Mouse (Mus musculus): ENCODE measurements at regions not wholly inside any gene's neighbourhood (a gene's known extent, or its start where the extent isn't known, plus 50 kb on each side); places are given as distances from the start of the nearest gene placed in this dataset.
"Not testable (repeated sequence)": the region's sequence is repeated elsewhere in the genome, so short reads cannot be mapped to it uniquely, and the experiment has no call there.

DNA sequence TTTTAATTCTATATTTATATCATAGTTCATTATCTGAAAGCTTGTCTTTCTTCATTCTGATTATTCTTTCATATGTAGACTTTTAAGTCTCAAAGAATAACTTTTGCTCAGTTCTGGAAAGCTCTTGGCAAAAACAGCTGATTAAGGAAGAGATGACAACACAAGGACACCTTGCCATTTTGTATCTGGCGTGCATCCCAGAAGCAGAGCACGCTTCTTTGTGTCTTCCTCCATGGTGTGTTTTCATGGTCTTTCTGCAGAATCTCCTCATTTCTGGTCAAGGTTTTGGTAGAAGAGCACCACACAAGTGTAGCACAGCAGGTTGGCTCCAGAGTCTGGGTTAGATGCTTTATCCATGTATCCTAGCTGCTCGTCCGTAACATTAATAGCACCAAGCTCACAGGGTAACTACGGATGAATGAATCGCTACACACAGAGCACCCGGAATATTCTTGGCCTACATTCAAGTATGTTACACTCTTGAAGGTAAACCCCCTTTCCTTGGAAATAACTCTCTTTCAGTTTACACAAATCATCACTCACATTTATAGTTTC is 148.9 kb upstream of the Ddhd1 start:
- DNase-seq: peak; percentile 55

DNA sequence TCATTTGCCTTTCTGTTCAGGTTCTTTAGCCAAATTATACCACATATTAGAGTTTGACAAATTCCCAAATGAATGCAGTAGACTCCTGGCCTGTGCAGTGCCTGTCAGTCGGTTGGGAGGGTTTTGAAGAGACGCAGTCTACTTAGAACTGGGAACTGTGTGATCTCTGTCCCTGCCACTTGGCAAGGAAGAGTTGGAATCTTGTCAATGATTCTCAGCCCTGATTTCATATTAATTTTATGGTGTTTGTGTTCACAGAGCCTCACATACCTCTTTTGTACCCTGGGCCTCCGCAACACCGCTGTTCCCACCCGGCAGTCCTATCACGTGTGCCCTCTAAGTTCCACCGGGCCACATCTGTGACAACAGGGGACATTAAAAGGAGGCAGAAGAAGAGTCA is 149.8 kb upstream of the Ddhd1 start:
- DNase-seq: no peak

DNA sequence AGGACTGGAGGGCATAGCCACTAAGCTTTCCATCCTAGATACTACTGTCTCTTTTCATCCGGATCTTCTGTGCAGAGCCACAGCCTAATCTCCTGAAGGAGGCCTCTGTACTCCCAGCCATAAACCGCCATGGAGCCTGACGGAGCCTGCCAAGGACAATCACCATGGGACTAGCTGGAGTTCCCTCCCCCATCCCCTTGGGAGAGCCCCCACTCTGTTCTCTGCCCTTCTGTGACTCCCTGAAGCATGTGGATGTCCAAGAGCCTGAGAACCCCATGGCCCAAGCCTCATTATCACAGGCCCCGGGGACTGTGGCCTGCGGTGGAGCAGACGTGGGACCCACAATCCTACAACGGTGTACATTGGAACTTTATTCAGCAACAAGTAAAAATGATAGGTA is 151.5 kb upstream of the Ddhd1 start:
- no peak for DNase-seq

DNA sequence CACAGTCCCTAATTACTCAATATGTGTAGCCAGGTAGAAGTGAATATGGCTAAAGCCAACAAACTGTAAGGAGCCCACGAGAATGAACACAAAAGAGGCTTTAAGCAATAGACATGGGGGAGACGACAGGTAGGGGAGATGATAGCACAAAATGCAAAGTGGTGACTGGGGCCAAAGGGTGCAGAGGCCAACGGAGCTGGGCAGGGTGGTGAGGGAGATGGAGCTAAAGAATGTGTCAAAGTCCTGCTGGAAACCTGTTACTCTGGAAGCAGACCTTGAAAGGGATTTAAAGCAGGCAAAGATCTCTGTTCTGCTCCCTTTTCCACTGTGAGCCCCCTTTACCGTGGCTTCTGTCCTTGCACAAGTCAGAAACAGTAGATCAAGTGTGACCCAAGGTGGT is 152.2 kb upstream of the Ddhd1 start:
- no peak for DNase-seq

DNA sequence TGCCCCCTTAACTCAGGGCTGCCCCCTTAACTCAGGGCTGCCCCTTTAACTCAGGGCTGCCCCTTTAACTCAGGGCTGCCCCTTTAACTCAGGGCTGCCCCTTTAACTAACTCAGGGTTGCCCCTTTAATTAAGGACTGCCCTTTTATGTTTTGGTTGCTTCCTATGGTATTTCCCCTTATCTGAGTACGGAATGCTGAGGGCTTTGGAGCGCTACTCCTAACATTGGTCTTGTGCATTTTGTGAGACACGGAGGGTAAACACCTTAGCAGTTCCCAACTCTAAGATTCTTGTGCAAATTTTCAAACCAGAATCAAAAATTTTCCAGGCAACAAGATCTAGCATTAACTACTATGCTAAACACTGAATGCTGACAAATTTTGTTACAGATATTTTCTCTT is 152.7 kb upstream of the Ddhd1 start:
- DNase-seq: no peak

- no peak for DNase-seq
Measured at GRCm38 (mm10) chr14:45815598-45815997, 157.7 kb upstream of the Ddhd1 start.

DNA sequence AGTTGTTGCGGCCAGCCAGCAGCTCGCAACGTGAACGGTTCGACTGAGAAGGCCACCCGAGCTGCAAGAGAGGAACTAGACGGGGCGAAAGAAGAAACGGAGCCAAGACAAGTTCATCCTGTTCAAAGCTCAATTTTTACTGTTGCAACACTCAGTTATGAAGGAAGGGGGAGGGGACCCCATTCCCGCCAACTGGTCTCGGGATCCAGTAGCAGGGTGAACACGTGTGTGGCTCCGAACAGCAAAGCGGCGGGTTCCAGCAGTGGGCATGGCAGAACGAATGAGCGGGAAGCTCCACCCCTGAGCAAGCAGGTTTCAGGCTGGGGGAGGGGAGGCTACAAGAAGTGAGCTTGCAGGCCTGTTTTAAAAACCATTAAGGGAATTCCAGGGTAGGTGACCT is 158.7 kb upstream of the Ddhd1 start:
- not testable (repeated sequence) for DNase-seq

GRCm38 (mm10) chr14:45817756-45818155 is 159.8 kb upstream of the Ddhd1 start:
- no peak for DNase-seq

DNA sequence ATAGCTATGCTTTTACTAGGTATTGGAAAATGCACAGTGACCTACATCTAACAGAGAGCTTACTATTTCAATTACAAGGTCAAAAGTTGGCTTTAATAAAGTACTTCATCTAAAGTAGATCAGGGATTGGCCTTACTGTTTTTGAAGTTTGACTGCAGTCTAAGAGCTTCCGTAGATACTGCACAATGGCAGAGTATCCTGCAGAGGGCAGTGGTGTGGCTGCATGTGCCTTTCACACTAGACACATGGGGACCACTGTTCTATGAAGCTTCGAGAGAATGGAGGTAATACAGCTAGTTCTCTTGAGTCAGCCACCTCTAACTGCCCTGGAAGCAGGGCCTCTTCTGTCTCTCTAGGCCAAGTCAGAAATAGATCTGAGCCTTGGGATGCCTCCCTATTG is 166.7 kb upstream of the Ddhd1 start:
- DNase-seq: no peak

DNA sequence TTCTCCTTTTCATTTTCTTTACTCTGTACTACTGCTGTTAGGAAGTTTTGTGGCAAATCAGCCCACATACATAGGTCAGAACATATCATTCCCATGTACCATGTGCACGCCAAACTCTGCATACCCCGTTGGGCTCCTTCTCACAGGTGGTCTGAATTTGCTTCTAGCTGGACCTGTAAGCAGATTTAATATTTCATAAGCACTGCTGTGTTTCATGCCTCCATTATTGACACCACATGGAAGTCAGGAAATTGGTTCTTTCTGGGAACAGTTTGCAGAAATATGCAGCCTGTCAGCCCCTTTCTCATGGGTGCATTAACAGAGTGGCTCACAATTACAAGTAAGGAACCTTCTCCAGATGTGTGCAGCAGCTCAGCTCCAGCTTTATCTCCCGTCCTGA is 168.1 kb upstream of the Ddhd1 start:
- no peak for DNase-seq

- DNase-seq: no peak
Measured at GRCm38 (mm10) chr14:45827096-45827495, 169.2 kb upstream of the Ddhd1 start.

DNA sequence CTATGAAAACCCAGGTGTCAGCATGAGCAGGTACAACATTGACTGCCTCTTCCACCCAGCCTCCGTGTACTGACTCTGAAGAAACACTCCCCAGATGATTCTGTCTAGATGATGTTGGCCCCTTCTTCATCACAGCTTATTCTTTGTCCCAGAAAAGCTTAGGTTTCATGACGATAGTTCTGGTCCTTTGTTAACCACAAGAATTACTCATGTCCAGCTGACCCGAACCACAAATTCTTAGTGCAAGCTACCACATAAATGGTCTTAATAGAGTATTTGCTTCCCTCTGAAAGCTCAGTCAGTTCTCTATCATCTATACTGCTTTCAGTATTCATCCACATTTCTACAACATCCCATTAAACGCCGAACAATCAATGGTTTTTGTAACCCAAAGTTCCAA is 172.5 kb upstream of the Ddhd1 start:
- no peak for DNase-seq

DNA sequence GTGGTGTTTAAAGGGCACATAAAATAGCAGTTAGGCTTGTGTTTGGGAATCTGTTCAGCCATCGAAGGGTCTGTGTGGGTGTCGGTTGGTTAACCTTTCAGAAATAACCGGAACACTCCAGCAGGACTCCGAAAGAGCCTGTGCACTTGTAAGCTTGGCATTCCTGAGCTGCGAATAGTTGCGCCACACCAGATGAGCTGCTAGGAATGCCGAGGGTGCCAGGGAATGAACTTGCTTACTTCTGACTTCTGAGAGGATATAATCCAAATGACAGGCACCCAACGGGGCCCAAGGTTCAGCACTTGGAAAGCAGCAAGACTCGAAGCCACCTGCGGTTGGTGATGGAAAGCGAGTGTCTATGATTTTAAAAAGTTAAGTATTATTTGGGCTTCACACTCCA is 179.1 kb upstream of the Ddhd1 start:
- DNase-seq: no peak

GRCm38 (mm10) chr14:45843829-45844228 is 185.9 kb upstream of the Ddhd1 start:
- no peak for DNase-seq

DNA sequence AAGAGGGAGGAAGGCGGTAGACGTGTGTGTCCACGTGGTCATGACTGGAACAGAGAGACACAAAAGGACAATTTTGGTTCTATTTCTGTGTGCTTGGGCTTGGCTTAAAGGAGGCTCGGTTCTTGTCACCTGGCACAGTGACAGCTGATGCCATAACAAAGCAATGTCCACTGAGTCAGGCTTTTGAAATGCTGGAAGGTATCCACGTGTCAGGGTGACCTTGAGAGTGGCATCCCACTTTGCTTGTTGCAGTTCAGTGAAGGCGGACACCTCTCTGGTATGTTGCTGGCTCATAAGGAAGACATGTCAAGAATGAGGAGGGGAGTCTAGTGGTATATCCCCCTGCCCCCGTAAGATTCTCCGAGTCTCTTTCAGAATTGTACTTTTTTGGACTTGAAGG is 192.6 kb upstream of the Ddhd1 start:
- DNase-seq: peak; percentile 20

DNA sequence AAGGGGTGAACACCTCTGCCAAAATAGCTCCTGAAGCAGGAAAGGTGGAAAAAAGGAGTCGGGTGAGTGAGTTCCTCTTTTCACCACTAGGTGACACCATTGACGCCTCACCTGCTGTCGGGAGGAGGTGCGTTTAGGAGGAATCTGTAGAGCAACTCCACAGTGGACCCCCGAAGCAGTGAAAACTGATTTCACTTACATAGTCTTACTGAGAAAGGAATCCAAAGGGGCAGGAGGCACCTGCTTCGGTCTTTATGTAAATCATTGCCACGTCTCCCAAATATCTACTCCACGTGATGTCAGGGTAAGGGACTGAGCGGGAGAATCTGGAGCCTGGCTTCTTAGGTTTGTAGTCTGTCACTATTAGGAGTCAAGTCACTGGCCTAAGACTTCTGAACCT is 220.5 kb upstream of the Ddhd1 start:
- peak; percentile 13 for DNase-seq

DNA sequence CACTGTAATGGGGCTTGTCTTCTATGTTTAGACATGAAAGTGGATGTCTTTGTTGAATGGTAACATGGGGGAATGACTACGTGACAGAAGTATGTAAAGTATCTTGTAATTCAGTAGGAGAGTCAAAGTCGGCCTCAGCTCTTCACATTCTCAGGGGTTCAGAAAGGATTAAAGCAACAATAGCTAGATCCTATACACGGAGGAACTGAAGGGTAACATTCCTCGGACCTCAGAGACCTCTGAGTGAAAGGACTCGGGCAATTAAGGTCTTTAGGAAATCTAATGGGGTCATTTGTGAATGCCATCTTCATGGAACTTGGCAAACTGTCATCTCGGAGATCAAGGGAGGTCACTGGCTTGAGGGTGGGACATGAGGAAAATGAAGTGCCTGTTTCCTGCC is 262.8 kb upstream of the Ddhd1 start:
- no peak for DNase-seq

DNA sequence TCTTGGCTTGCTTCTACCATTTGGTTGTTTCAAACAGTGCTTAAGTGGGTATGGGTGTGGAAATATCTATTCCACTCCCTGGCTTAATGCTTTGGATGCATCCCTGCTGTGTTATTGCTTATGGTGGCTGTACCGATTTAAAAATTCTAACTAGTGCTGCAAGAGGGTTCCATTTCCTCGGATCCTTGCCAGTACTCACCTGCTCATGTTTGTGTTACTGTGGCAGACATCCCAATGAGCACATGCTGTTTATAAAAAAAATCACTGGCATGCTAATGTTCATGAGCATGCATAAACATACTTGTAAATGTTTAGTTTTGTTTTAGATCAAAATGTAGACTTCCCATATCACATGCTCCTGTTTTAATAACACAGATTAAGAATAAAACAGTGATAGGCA is 285.6 kb upstream of the Ddhd1 start:
- no peak for DNase-seq

DNA sequence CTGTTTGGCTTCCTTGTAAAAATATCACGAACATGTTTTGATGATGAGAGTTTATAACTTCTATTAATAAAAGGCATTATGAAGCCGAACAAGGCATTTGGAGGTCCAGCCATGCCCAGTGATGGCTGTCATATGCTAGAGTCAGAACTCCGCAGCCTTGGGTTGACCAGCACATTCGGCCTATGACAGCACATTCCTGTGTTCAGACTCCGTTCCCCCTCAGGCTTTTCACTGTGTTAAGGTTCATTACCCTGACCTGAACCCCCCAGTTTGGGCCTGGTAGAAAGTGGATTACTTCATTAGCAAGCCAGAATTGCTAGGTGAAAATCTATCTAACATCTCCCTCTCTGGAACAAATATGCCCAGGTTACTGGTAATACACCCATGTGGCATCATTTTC is 286.2 kb upstream of the Ddhd1 start:
- DNase-seq: no peak

- no peak for DNase-seq
Measured at GRCm38 (mm10) chr14:45944506-45944905, 286.6 kb upstream of the Ddhd1 start.

GRCm38 (mm10) chr14:45956624-45957023 is 298.7 kb upstream of the Ddhd1 start:
- DNase-seq: no peak

DNA sequence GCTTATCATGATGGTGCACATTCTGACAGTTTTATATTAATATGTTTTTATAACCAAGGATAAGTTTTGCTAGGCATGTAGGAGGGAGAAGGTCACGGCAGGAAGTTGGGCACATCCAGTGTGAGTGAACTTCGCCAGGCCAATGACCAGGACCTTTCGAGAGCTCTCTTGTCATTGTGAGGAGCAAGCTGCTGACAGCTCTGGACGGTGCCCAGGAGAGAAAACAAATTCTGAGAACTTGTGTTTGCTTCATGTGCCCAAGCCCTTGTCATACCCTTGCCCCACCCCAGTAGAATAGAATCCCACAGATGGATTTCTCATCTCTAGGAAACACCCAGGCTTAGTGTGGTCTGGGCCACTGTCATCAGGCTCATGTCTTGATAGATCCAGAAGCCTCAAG is 304.5 kb upstream of the Ddhd1 start:
- no peak for DNase-seq

DNA sequence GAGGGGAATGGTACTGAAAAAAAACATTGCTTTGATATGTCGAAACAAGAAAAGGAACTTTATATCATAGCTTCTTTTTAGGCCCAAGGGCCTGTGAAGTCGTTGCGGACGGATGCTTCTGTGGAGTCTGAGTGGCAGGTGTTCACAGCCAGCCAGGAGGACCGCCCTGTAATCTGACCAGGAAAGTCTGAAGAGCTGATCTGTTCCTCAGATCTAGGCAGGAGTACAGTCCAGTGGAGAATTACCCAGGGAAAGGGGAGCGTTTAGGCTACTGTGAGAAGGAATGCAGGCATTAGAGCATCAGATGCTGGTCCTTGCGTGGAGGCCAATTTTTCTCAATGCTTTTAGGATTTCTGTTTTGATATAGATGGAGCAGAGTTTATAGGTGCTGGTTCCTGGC is 306.1 kb upstream of the Ddhd1 start:
- DNase-seq: no peak

DNA sequence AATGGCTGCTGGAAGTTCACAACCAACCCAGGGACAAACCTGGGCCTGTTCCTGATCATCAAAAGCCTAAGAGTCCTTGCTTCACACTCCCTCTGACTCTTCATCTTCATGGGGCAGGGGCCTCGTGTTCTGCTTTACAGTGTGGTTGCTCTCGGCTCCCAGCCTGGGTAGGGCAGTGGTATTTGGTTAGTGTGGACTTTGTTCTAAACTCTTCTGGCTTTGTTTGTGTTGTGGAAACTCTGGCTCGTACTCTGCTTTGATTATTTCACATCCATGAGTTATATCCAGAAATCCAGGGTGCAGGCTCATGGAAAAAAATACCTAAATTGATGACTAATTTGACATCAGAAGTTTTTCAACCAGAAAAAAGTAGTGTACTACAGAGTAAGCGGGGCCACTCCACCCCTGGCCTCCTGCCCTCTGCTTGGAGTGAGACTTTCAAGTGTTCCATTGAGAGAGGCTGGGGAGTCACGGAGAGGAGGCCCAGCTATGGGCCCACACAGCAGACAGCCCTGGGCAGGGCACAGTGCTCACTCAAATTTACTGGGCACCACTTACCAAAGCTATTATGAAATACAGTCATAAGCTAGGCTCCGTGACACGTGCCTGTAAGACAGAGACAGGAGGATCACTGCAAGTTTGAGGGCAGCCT is 325.4 kb upstream of the Ddhd1 start:
- DNase-seq: no peak
